Mouse (Mus musculus) embryonic facial prominence, embryonic 11.5 days (tissue): ENCODE measurements at regions not wholly inside any gene's neighbourhood (a gene's known extent, or its start where the extent isn't known, plus 50 kb on each side); places are given as distances from the start of the nearest gene placed in this dataset.

Experiments used
- ATAC-seq: fragments of 200-750 bp; cut with Nextera tagmentation; replicated peaks from 2 replicates; pipeline ENCODE4 v1.8.0; 2017; ENCODE audit warnings: low read depth; ENCODE audit not compliant: insufficient number of reproducible peaks, low FRiP score, low TSS enrichment
- DNase-seq: peaks from one replicate; pipeline ENCODE4 v3.0.0-alpha.2; 2015; ENCODE audit warnings: low spot score
- H3K27ac ChIP-seq: fragments of 300-500 bp; sonication (generic); replicated peaks from 2 replicates; pipeline ENCODE4 v1.5.1; 2014; ENCODE audit warnings: mild to moderate bottlenecking, low read depth, low read length, control low read depth
- H3K27me3 ChIP-seq: fragments of 300-500 bp; sonication (generic); 2 replicates; pipeline ENCODE4 v1.6.1; 2014; ENCODE audit warnings: mild to moderate bottlenecking, low read length, moderate library complexity, mixed read lengths; ENCODE audit not compliant: control insufficient read depth, insufficient read depth
- H3K36me3 ChIP-seq: fragments of 300-500 bp; sonication (generic); replicated peaks from 2 replicates; pipeline ENCODE4 v1.6.1; 2014; ENCODE audit warnings: low read depth, mild to moderate bottlenecking, low read length, moderate library complexity, mixed read lengths; ENCODE audit not compliant: control insufficient read depth, insufficient read depth
- H3K4me1 ChIP-seq: fragments of 300-500 bp; sonication (generic); 2 replicates; pipeline ENCODE4 v1.6.1; 2014; ENCODE audit warnings: low read length, mixed read lengths; ENCODE audit not compliant: control insufficient read depth, insufficient read depth
- H3K4me2 ChIP-seq: fragments of 300-500 bp; sonication (generic); 2 replicates; pipeline ENCODE4 v1.6.1; 2014; ENCODE audit warnings: low read depth, mild to moderate bottlenecking, control low read depth, low read length, moderate library complexity
- H3K4me3 ChIP-seq: fragments of 300-500 bp; sonication (generic); 2 replicates; pipeline ENCODE4 v1.5.1; 2014; ENCODE audit warnings: low read depth, low read length, control low read depth
- H3K9ac ChIP-seq: fragments of 300-500 bp; sonication (generic); replicated peaks from 2 replicates; pipeline ENCODE4 v1.6.1; 2014; ENCODE audit warnings: mild to moderate bottlenecking, control low read depth, low read length
- H3K9me3 ChIP-seq: fragments of 300-500 bp; sonication (generic); replicated peaks from 2 replicates; pipeline ENCODE4 v1.6.1; 2016; ENCODE audit warnings: mild to moderate bottlenecking, low read length, inconsistent platforms, mixed read lengths; ENCODE audit not compliant: control insufficient read depth
- WGBS: fragments of 180-500 bp; shearing (Covaris S2); extraction: QIAGEN DNeasy Blood & Tissue Kit; methylation state at CpG from one replicate; pipeline ENCODE4 v1.1.7; 2014; 5-methylcytosine and 5-hydroxymethylcytosine counted together

DNA sequence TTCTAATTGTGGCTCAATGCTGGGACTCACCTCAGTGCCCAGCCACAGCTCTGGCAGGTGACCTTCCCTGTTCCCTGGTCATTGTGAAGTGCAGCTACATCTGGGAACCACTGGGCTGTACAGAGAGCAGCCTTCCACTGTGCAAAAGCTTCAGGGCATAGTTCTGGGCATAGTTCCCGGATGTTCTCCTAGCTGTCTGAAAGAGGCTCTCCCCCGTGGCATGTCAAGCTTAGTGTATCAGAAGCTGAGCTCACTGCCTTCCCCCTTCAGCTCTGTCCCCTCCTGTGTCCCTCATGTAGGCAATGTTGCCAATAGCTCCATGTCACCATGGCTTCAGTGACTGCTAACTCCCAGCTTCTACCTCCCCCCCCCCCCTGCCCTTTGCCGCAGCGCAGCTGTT, 75.1 kb downstream of the Foxb1 start:
- Histone ChIP-seq H3K27me3 (no peaks in the 10 kb centered on the region), H3K9me3 (no peaks in the 10 kb centered on the region), H3K4me1 (no peaks in the 10 kb centered on the region), H3K4me2 (no peak overlapping the region), H3K36me3 (no peaks in the 10 kb centered on the region), H3K27ac (no peak overlapping the region), H3K4me3 (no peak overlapping the region), H3K9ac (no peak overlapping the region)
- no peak for ATAC-seq
- WGBS: 70% methylated on average over 4 of the region's 4 CpGs
- no peak for DNase-seq

DNA sequence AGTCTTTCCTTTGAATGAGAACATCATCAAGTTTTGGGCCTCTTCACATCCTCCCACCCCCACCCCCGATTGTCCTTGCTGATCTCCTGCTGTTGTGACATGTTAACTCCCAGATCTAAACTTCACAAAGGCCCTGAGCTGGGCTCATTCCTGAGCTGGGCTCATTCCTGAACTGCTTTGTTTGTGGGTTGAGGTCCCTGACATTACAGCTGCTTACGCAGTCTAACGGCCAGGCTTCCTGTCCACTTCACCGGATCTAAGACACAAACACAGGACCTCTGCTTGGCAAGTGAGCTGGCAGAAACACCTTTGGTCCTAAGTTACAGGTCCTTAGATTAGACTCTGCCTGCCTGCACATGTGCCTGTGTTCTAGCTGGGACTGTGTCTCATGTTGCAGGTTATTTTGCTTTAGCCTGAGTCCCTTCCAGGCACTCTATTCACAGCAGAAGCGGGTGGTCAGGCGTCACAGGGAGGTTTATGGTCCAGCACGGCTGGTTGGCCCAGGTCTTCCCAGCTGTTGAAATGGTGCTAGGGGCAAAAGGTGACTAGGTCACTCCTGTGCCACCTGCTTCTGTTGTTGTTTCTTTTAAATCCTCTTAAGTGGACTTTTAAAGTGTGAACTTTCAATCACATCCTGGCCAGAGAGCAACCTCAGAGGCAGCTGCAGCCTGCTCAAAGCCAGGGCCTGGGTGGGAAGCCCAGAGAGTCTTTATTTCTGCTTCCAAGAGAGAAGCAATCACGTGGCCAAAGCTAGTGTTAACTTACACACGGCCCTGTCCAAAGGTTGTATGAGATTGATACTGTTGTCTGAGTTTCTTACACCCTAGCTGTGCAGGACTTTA, 79.1 kb downstream of the Foxb1 start:
- WGBS: 22% methylated on average over 9 of the region's 9 CpGs
- Histone ChIP-seq H3K9me3 (no peaks in the 10 kb centered on the region), H3K4me2 (no peak overlapping the region), H3K36me3 (no peaks in the 10 kb centered on the region), H3K4me1 (no peaks in the 10 kb centered on the region), H3K27me3 (no peaks in the 10 kb centered on the region), H3K27ac (no peak overlapping the region), H3K9ac (no peak overlapping the region), H3K4me3 (no peak overlapping the region)
- DNase-seq (peak; percentile 26), ATAC-seq (no peak)

DNA sequence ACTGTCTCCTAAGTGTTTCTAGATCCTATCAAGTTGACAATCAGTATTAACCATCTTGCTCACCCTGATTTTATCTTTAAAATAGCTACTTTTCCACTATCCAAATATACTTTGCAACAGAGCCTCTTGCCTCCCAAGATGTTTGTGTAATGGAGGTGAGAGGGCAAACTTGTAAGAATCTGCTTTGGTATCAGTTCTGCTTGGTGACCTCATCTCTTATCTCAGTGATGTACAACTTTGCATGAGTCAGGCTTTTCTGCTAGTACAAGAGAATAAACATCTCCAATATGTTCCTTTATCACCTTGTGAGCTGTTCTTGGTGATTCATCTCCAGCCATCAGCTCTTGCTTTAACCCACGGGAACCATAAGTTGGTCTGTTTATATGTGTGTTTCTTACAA, 82.1 kb downstream of the Foxb1 start:
- no peak overlapping the region for H3K9ac ChIP-seq
- no peak for DNase-seq
- H3K27me3 ChIP-seq: no peaks in the 10 kb centered on the region
- no peak overlapping the region for H3K27ac ChIP-seq
- H3K36me3 ChIP-seq: no peaks in the 10 kb centered on the region
- 94% methylated on average over 1 of the region's 1 CpGs for WGBS
- no peak for ATAC-seq
- H3K4me1 ChIP-seq: no peaks in the 10 kb centered on the region
- no peaks in the 10 kb centered on the region for H3K9me3 ChIP-seq
- no peak overlapping the region for H3K4me2 ChIP-seq
- no peak overlapping the region for H3K4me3 ChIP-seq

DNA sequence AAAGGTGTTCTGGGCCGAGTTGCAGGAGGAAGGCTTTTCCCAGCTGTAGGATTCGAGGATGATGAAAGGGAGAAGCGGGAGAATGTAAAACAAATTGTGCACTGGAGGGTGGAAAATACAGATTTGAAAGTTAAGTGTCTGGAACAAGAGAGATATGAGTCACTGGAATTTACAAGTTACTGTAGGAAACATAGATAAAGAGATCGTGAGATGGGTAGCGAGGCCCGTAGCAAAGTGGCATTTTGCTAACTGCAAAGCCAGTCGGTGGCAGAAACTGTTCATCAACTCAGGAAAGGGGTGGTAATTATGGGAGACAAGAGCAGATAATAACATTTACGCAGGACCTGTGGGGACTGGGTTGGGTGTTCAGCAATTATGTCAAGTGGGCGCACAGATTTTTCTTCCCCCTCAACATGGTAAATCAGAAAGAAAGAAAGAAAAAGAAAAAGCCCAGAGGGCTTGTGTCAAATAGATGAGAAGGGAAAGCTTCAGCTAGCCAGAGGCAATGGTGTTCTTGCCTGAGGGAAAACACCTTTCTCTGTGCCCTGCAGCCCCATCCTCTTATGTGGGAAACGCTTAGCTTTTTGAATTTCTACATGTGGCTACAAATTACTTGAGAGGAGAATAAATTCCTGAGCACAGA, 87.2 kb downstream of the Foxb1 start:
- no peak overlapping the region for H3K4me3 ChIP-seq
- peaks cover 23% of the 10 kb centered on the region for H3K27me3 ChIP-seq
- no peak overlapping the region for H3K4me2 ChIP-seq
- no peak overlapping the region for H3K27ac ChIP-seq
- ATAC-seq (no peak), DNase-seq (no peak)
- WGBS: 66% methylated on average over 10 of the region's 10 CpGs
- peaks cover 7% of the 10 kb centered on the region; the same call in 1 of the 2 replicates for H3K4me1 ChIP-seq
- no peaks in the 10 kb centered on the region for H3K36me3 ChIP-seq
- no peak overlapping the region for H3K9ac ChIP-seq
- H3K9me3 ChIP-seq: no peaks in the 10 kb centered on the region

DNA sequence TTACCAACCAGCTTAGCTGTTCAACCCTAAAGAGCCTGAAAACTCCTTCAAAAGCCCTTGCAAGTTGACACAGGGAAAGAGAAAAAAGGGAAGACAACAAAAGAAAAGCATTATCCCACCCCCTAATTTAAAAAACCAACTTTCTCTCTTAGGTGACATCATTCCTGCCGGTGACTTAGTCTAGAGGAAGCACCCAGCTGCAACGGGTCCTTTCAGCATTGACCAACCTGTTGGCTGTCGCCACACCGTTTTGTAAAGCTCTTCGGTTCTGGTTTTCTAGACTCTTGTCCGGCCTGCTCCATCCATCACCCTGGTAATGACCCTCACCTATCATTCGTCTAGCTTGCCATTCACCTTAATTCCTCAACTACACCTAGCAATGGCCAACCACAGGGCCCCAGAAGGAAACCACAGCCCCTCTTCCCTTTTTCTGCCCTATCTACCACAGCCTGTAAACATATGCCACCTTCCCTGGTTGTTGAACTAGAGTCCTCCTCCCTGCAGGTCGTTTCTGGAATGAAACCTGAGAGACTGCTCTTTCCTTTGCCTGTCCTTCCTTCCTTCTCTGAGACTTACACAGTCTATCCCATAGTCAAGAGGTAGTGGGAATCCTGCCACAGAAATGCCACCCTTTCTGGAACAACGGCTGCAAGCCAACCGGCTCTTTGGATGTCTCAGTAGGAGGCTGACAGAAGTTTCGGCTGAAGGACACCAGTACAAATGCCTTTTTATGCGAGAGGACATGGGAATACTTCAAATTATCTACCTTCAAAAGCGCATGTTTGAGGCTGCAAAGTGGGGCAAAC, 87.9 kb downstream of the Foxb1 start:
- H3K9ac ChIP-seq: no peak overlapping the region
- ATAC-seq: no peak
- no peak for DNase-seq
- H3K36me3 ChIP-seq: no peaks in the 10 kb centered on the region
- no peak overlapping the region for H3K4me2 ChIP-seq
- H3K27ac ChIP-seq: no peak overlapping the region
- H3K4me3 ChIP-seq: no peak overlapping the region
- H3K4me1 ChIP-seq: peaks cover 7% of the 10 kb centered on the region; the same call in 1 of the 2 replicates
- WGBS: 78% methylated on average over 13 of the region's 13 CpGs
- H3K9me3 ChIP-seq: no peaks in the 10 kb centered on the region
- peaks cover 26% of the 10 kb centered on the region for H3K27me3 ChIP-seq

DNA sequence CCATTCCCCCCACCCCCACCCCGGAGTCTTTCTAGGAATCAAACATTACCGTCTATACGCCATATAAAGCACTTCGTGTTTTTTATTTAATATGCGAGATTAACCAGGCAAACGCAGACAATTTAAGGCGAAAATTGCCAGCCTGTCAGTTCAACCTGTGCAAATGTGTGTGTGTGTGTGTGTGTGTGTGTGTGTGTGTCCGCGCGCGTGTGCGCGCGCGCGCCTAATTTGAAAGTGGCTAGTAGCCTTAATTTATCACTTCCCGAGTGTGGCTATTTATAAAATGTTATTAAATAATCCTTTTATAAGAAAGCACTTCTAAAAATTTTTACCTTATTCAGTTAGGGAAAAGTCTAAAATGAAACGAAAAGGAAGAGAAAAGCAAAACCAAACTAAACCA, 89.5 kb downstream of the Foxb1 start:
- H3K27me3 ChIP-seq: peaks cover 26% of the 10 kb centered on the region
- 2% methylated on average over 18 of the region's 18 CpGs for WGBS
- no peak overlapping the region for H3K27ac ChIP-seq
- H3K9me3 ChIP-seq: no peaks in the 10 kb centered on the region
- H3K4me1 ChIP-seq: peaks cover 7% of the 10 kb centered on the region; the same call in 1 of the 2 replicates
- H3K4me2 ChIP-seq: peak overlapping the region; percentile 39
- ATAC-seq (no peak), DNase-seq (no peak)
- H3K4me3 ChIP-seq: no peak overlapping the region
- no peaks in the 10 kb centered on the region for H3K36me3 ChIP-seq
- no peak overlapping the region for H3K9ac ChIP-seq

DNA sequence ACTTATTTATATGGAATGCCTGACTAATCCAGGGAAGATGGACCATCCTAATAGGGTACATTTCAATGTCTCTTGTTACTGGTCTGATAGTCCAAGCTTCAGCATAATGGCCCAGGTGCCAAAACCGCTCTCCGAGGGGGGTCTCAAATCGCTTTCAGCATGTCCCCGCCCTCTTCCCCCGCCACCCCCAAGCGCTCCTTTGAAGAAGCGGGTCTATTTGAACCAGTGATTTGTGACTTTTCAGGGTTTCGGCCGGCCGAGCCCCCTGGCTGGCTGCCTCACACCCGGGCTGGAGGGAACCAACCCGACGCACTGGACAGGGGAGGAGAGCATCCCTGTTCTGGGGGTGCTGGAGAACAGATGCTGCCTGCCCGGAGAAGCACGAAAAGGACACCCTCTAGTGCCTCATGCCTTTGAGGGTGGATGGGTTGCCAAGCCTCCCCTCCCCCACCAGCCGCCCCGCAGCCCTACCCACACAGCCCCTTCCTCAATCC, 90.1 kb downstream of the Foxb1 start:
- ATAC-seq: peak; percentile 65; the same call in 1 of the 2 replicates
- no peak overlapping the region for H3K27ac ChIP-seq

More for the DNA sequence above, 90.1 kb downstream of the Foxb1 start:
- Histone ChIP-seq H3K4me2 (peak overlapping the region; percentile 39), H3K36me3 (no peaks in the 10 kb centered on the region), H3K4me3 (peak overlapping the region; percentile 18), H3K27me3 (peaks cover 26% of the 10 kb centered on the region), H3K9me3 (no peaks in the 10 kb centered on the region), H3K4me1 (peaks cover 7% of the 10 kb centered on the region; the same call in 1 of the 2 replicates), H3K9ac (no peak overlapping the region)
- WGBS: under 1% methylated on average over 17 of the region's 17 CpGs
- peak; percentile 25 for DNase-seq
